Mouse (Mus musculus) stomach, postnatal 0 days (tissue): ENCODE results near the gene Atp10a. TPM values are rescaled to one million over a fixed set of nuclear protein-coding genes. Genes with fewer than 3 reads are reported as not detected.

Source experiments
- ATAC-seq: fragments of 200-750 bp; cut with Nextera tagmentation; 2 replicates; pipeline ENCODE4 v1.8.0; 2017; ENCODE audit not compliant: low FRiP score, low TSS enrichment
- DNase-seq: peaks from one replicate; pipeline ENCODE4 v3.0.0-alpha.2; 2016; ENCODE audit warnings: low spot score
- H3K27ac ChIP-seq: fragments of 300-500 bp; sonication (generic); replicated peaks from 2 replicates; pipeline ENCODE4 v1.5.1; 2014; ENCODE audit warnings: mild to moderate bottlenecking, control low read depth
- H3K27me3 ChIP-seq: fragments of 300-500 bp; sonication (generic); 2 replicates; pipeline ENCODE4 v1.6.1; 2014; ENCODE audit warnings: low read length; ENCODE audit not compliant: control insufficient read depth, insufficient read depth
- H3K36me3 ChIP-seq: fragments of 300-500 bp; sonication (generic); 2 replicates; pipeline ENCODE4 v1.6.1; 2014; ENCODE audit warnings: low read length, mixed read lengths; ENCODE audit not compliant: control insufficient read depth, insufficient read depth
- H3K4me1 ChIP-seq: fragments of 300-500 bp; sonication (generic); replicated peaks from 2 replicates; pipeline ENCODE4 v1.6.1; 2014; ENCODE audit warnings: antibody characterized with exemption; ENCODE audit not compliant: control insufficient read depth, insufficient read depth
- H3K4me2 ChIP-seq: fragments of 300-500 bp; sonication (generic); replicated peaks from 2 replicates; pipeline ENCODE4 v1.6.1; 2014; ENCODE audit warnings: low read depth, mild to moderate bottlenecking, control low read depth, moderate library complexity
- H3K4me3 ChIP-seq: fragments of 300-500 bp; sonication (generic); 2 replicates; pipeline ENCODE4 v1.5.1; 2014; ENCODE audit warnings: low read depth, low read length, control low read depth
- H3K9ac ChIP-seq: fragments of 300-500 bp; sonication (generic); 2 replicates; pipeline ENCODE4 v1.6.1; 2014; ENCODE audit warnings: mild to moderate bottlenecking, low read length, control low read depth, mixed read lengths
- H3K9me3 ChIP-seq: fragments of 300-500 bp; sonication (generic); 2 replicates; pipeline ENCODE4 v1.6.1; 2016; ENCODE audit warnings: low read length; ENCODE audit not compliant: control insufficient read depth
- CTCF ChIP-seq: IDR thresholded peaks from 2 replicates; pipeline ENCODE4 v1.5.1; 2016; ENCODE audit warnings: antibody characterized with exemption, low read depth, mild to moderate bottlenecking, moderate library complexity
- EP300 ChIP-seq: optimal IDR thresholded peaks from 2 replicates; pipeline ENCODE3; 2016; ENCODE audit warnings: antibody characterized with exemption
- WGBS: fragments of 180-500 bp; shearing (Covaris S2); extraction: QIAGEN DNeasy Blood & Tissue Kit; methylation state at CpG from one replicate; pipeline ENCODE4 v1.1.7; 2014; 5-methylcytosine and 5-hydroxymethylcytosine counted together
- polyA plus RNA-seq: library from polyadenylated mRNA; unstranded; fragments of >200 nt; fragmentation: Nextera tagmentation; extraction: Ambion mirVana; gene quantifications from 2 replicates; pipeline ENCODE4 v1.2.1, GENCODE M21; 2015

Gene Atp10a
- polyA plus RNA-seq, 1 experiment from 2014 or later, result 1.7 TPM

GRCm38 (mm10) chr7:58709306-58709705 is 53.3 kb downstream of the Atp10a start:
- Histone ChIP-seq H3K27ac (no peak overlapping the region), H3K36me3 (no peaks in the 10 kb centered on the region), H3K4me3 (no peak overlapping the region), H3K9ac (no peak overlapping the region), H3K4me2 (no peak overlapping the region), H3K9me3 (no peaks in the 10 kb centered on the region), H3K27me3 (no peaks in the 10 kb centered on the region), H3K4me1 (no peaks in the 10 kb centered on the region)
- no peak for DNase-seq
- no peak for ATAC-seq
- TF ChIP-seq CTCF, result no peak
- no peak for TF ChIP-seq EP300
- WGBS, result 56% methylated on average over 3 of the region's 3 CpGs

GRCm38 (mm10) chr7:58710312-58710711 is 54.3 kb downstream of the Atp10a start:
- Histone ChIP-seq H3K27ac (no peak overlapping the region), H3K4me2 (no peak overlapping the region), H3K9ac (no peak overlapping the region), H3K4me1 (no peaks in the 10 kb centered on the region), H3K36me3 (no peaks in the 10 kb centered on the region), H3K4me3 (no peak overlapping the region), H3K9me3 (no peaks in the 10 kb centered on the region), H3K27me3 (no peaks in the 10 kb centered on the region)
- TF ChIP-seq EP300, result no peak
- TF ChIP-seq CTCF, result no peak
- WGBS, result 79% methylated on average over 1 of the region's 1 CpGs
- DNase-seq (no peak), ATAC-seq (no peak)

- TF ChIP-seq EP300 (no peak), CTCF (no peak)
- H3K36me3 ChIP-seq, result no peaks in the 10 kb centered on the region
- no peaks in the 10 kb centered on the region for H3K27me3 ChIP-seq
- DNase-seq (no peak), ATAC-seq (no peak)
- WGBS, result 67% methylated on average over 7 of the region's 7 CpGs
- no peak overlapping the region for H3K27ac ChIP-seq
- H3K4me1 ChIP-seq, result no peaks in the 10 kb centered on the region
- H3K9me3 ChIP-seq, result no peaks in the 10 kb centered on the region
- H3K4me3 ChIP-seq, result no peak overlapping the region
- H3K9ac ChIP-seq, result no peak overlapping the region
- H3K4me2 ChIP-seq, result no peak overlapping the region
Observed at GRCm38 (mm10) chr7:58711811-58712210, 55.8 kb downstream of the Atp10a start.

- no peak overlapping the region for H3K4me3 ChIP-seq
- 34% methylated on average over 1 of the region's 1 CpGs for WGBS
Observed at GRCm38 (mm10) chr7:58715576-58716144, 59.7 kb downstream of the Atp10a start.

GRCm38 (mm10) chr7:58716626-58717025 is 60.7 kb downstream of the Atp10a start:
- DNase-seq, result no peak
- H3K36me3 ChIP-seq, result no peaks in the 10 kb centered on the region
- no peaks in the 10 kb centered on the region for H3K9me3 ChIP-seq
- no peaks in the 10 kb centered on the region for H3K27me3 ChIP-seq
- 85% methylated on average over 3 of the region's 3 CpGs for WGBS
- H3K27ac ChIP-seq, result 0 out of 2 replicates have a peak overlapping the region, but pooled peaks have one; percentile 2
- ATAC-seq, result no peak
- no peak for TF ChIP-seq EP300
- no peak for TF ChIP-seq CTCF
- no peak overlapping the region for H3K4me2 ChIP-seq
- H3K9ac ChIP-seq, result no peak overlapping the region
- H3K4me1 ChIP-seq, result no peaks in the 10 kb centered on the region
- no peak overlapping the region for H3K4me3 ChIP-seq

More at GRCm38 (mm10) chr7:58715576-58716144, 59.7 kb downstream of the Atp10a start:
- DNase-seq, result no peak
- Histone ChIP-seq H3K9ac (no peak overlapping the region), H3K27ac (no peak overlapping the region), H3K9me3 (no peaks in the 10 kb centered on the region), H3K27me3 (no peaks in the 10 kb centered on the region), H3K4me1 (no peaks in the 10 kb centered on the region), H3K36me3 (no peaks in the 10 kb centered on the region), H3K4me2 (no peak overlapping the region)
- ATAC-seq, result no peak
- TF ChIP-seq EP300, result no peak
- TF ChIP-seq CTCF, result no peak

GRCm38 (mm10) chr7:58718556-58718955 is 62.6 kb downstream of the Atp10a start:
- H3K36me3 ChIP-seq, result no peaks in the 10 kb centered on the region
- H3K27me3 ChIP-seq, result no peaks in the 10 kb centered on the region
- H3K9ac ChIP-seq, result no peak overlapping the region
- DNase-seq (no peak), ATAC-seq (no peak)
- H3K9me3 ChIP-seq, result no peaks in the 10 kb centered on the region
- no peaks in the 10 kb centered on the region for H3K4me1 ChIP-seq
- H3K4me2 ChIP-seq, result no peak overlapping the region
- WGBS, result 49% methylated on average over 2 of the region's 2 CpGs
- H3K4me3 ChIP-seq, result no peak overlapping the region
- TF ChIP-seq EP300 (no peak), CTCF (no peak)
- H3K27ac ChIP-seq, result no peak overlapping the region
